Mouse (Mus musculus) Patski (cell line): ENCODE data around the gene Cnrip1. TPM values are rescaled to one million over a fixed set of nuclear protein-coding genes. Genes with fewer than 3 reads are reported as not detected.
"Not testable (repeated sequence)": the region's sequence is repeated elsewhere in the genome, so short reads cannot be mapped to it uniquely, and the experiment has no call there.

Experiments used
- ATAC-seq: fragments of 100-300 bp; one replicate; pipeline ENCODE4 v1.8.0; 2021
- CTCF ChIA-PET: fragments of 350-600 bp; sonication (Branson Sonifier 250); formaldehyde crosslinking; loops from one replicate; lab custom pipeline; 2022; ENCODE audit warnings: inconsistent platforms; lab: Charles Lee
- POLR2A ChIA-PET: fragments of 350-600 bp; sonication (Branson Sonifier 250); formaldehyde crosslinking; loops from one replicate; lab custom pipeline; 2022; ENCODE audit warnings: antibody characterized with exemption, inconsistent platforms; lab: Charles Lee
- DNase-seq: peaks from one replicate; pipeline ENCODE4 v3.0.0-alpha.2; 2011; ENCODE audit warnings: low read depth, low spot score
- H3K27me3 ChIP-seq: fragments of 371-371 bp; one replicate; pipeline ENCODE4 v1.5.1; 2021
- CTCF ChIP-seq: fragments of 100-300 bp; IDR thresholded peaks from one replicate; pipeline ENCODE4 v1.5.1; 2021
- in situ Hi-C: fragments of 300-500 bp; cut with MboI; formaldehyde crosslinking; loops from 3 replicates; pipeline ENCODE4 v1.11.1; 2018; ENCODE audit warnings: low pct_unique_long_range_greater_than_20kb, mixed read lengths
- polyA plus RNA-seq: library from polyadenylated mRNA; unstranded; gene quantifications from one replicate; pipeline ENCODE4 v1.2.3, GENCODE M21; 2021

Cnrip1 gene
- polyA plus RNA-seq = 0.08 TPM

GRCm38 (mm10) chr11:17051545-17052475 is at the start of gene Cnrip1, which contains the start of gene Plek:
Gene Cnrip1, plus strand, starts transcription at chr11:17051586.
Gene Plek, minus strand, starts transcription at chr11:17052381.
- CTCF ChIA-PET = no interaction called here
- peaks cover 44% of the 10 kb centered on the region for H3K27me3 ChIP-seq
- POLR2A ChIA-PET = no interaction called here
- DNase-seq (no peak), ATAC-seq (peak; percentile 26)
- in situ Hi-C loops = no loop called here
- no peak for TF ChIP-seq CTCF

GRCm38 (mm10) chr11:17002739-17003373 is 48.5 kb upstream of the Cnrip1 start:
- POLR2A ChIA-PET = interaction anchor here (1.2 kb wide), 1 partner anchor 18 kb away, joined by 3 read pairs; no protein-coding TSS in a partner anchor
- ATAC-seq = no peak
- DNase-seq = no peak
- in situ Hi-C loops = no loop called here
- peaks cover 30% of the 10 kb centered on the region for H3K27me3 ChIP-seq
- no peak for TF ChIP-seq CTCF
- CTCF ChIA-PET = no interaction called here

GRCm38 (mm10) chr11:17003757-17004156 is 47.6 kb upstream of the Cnrip1 start:
- POLR2A ChIA-PET = no interaction called here
- TF ChIP-seq CTCF = no peak

GRCm38 (mm10) chr11:17004899-17005846 is 46.2 kb upstream of the Cnrip1 start:
- DNase-seq (no peak), ATAC-seq (no peak)
- H3K27me3 ChIP-seq = peaks cover 31% of the 10 kb centered on the region
- POLR2A ChIA-PET = interaction anchor here (0.8 kb wide), 1 partner anchor 17 kb away, joined by 4 read pairs; no protein-coding TSS in a partner anchor
- in situ Hi-C loops = no loop called here
- TF ChIP-seq CTCF = no peak
- CTCF ChIA-PET = no interaction called here

More at GRCm38 (mm10) chr11:17003757-17004156, 47.6 kb upstream of the Cnrip1 start:
- peaks cover 28% of the 10 kb centered on the region for H3K27me3 ChIP-seq
- ATAC-seq (no peak), DNase-seq (no peak)
- in situ Hi-C loops = no loop called here
- CTCF ChIA-PET = no interaction called here

- in situ Hi-C loops, ATAC-seq, DNase-seq, POLR2A ChIA-PET: not testable (repeated sequence)
- CTCF ChIA-PET = interaction anchor here (1.0 kb wide), 1 partner anchor 12 kb away, joined by 3 read pairs; no protein-coding TSS in a partner anchor
- peaks cover 41% of the 10 kb centered on the region for H3K27me3 ChIP-seq
These were observed 44.9 kb upstream of the Cnrip1 start for GRCm38 (mm10) chr11:17006526-17006925.

GRCm38 (mm10) chr11:17007517-17008173 is 43.7 kb upstream of the Cnrip1 start:
- no peak for TF ChIP-seq CTCF
- ChIA-PET POLR2A (interaction anchor here (0.6 kb wide), 1 partner anchor 182 kb away, joined by 4 read pairs; no protein-coding TSS in a partner anchor), CTCF (interaction anchor here (0.7 to 1.0 kb wide), 2 partner anchors 11 kb away, joined by 3 read pairs; no protein-coding TSS in a partner anchor)
- ATAC-seq = no peak
- H3K27me3 ChIP-seq = peaks cover 52% of the 10 kb centered on the region
- in situ Hi-C loops = no loop called here
- DNase-seq = no peak

GRCm38 (mm10) chr11:17008498-17008941 is 42.9 kb upstream of the Cnrip1 start:
- ATAC-seq (no peak), DNase-seq (no peak)
- ChIA-PET CTCF (interaction anchor here (0.7 kb wide), 1 partner anchor 10 kb away, joined by 3 read pairs; no protein-coding TSS in a partner anchor), POLR2A (no interaction called here)
- TF ChIP-seq CTCF = no peak
- peaks cover 57% of the 10 kb centered on the region for H3K27me3 ChIP-seq
- in situ Hi-C loops = no loop called here

GRCm38 (mm10) chr11:17012948-17013347 is 38.4 kb upstream of the Cnrip1 start:
- peak; percentile 19 for TF ChIP-seq CTCF
- H3K27me3 ChIP-seq = peaks cover 73% of the 10 kb centered on the region
- no peak for DNase-seq
- ChIA-PET CTCF (interaction anchor here (1.4 kb wide), 2 partner anchors 45 to 488 kb away, joined by 3 read pairs; no protein-coding TSS in a partner anchor), POLR2A (no interaction called here)
- no peak for ATAC-seq
- in situ Hi-C loops = no loop called here

- H3K27me3 ChIP-seq = peaks cover 33% of the 10 kb centered on the region
These were observed 32.1 kb upstream of the Cnrip1 start for GRCm38 (mm10) chr11:17019328-17019727.

More at GRCm38 (mm10) chr11:17019328-17019727, 32.1 kb upstream of the Cnrip1 start:
- ChIA-PET CTCF (interaction anchor here (1.1 kb wide), 2 partner anchors 11 to 12 kb away, joined by 3 read pairs; no protein-coding TSS in a partner anchor), POLR2A (no interaction called here)
- TF ChIP-seq CTCF = no peak
- in situ Hi-C loops = no loop called here
- no peak for ATAC-seq
- DNase-seq = no peak
